Mouse (Mus musculus): ENCODE results near the gene Magi2.
"Not testable (repeated sequence)": the region's sequence is repeated elsewhere in the genome, so short reads cannot be mapped to it uniquely, and the experiment has no call there.

Magi2 gene

DNA sequence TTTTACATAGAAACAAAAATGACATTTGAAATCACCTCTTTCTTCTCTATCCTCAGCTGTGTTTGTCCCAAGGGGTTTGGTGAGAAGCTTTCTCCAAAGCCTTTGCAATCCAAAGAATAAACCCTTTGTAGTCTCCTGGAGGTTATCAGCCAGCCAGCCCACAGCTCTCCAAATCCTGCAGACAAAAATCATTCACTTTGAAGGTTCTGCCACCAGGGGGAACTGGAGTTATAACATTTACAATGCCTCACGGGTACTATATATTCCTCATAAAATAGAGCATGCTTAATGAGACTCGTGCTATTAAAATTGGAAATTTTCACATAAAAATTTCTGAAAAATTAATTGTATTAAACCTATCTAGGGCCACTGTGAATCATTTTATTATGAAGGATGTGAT is 202.5 kb downstream of the Magi2 start:
- no peak for DNase-seq (ENCODE audit: low read depth, low spot score)

DNA sequence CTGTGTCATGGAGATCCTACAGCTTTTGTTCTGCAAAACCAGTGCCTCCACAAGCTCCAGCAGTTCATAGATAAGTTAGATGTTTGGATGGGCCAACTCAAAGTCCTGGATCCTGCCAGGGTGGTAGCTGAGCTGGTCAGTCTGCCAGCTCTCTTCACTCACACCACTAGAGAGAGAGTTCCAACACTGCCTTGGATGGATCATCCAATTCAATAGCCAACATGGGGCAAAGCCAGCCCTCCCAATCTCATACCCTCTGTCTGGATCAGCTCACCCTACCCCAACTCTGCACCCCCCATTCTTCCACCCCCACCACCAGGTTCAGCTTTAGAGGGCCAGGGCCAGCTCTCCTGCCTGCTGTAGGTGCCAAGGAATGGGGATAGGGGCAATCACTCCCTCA is 235.7 kb downstream of the Magi2 start:
- DNase-seq (ENCODE audit: low read depth, low spot score) = no peak

DNA sequence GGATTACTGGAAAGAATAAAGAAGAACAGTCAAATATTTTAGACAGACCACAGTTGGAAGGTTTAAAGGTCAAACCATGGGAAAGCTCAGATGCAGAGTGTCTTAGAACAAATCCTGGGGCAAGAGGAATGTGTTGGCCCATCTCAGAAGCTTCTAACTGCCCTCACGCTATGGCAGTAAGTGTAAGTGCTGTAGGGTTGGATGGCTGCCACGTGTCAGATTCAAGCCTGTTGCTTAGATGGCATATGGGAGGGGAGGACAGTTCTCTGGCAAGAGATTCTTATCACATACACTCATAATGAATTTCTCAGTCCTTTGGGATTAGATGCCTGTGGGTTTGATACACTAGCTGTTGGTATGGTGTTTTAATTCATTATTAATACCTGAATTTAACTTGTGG is 238.5 kb downstream of the Magi2 start:
- DNase-seq (ENCODE audit: low read depth, low spot score) = no peak

DNA sequence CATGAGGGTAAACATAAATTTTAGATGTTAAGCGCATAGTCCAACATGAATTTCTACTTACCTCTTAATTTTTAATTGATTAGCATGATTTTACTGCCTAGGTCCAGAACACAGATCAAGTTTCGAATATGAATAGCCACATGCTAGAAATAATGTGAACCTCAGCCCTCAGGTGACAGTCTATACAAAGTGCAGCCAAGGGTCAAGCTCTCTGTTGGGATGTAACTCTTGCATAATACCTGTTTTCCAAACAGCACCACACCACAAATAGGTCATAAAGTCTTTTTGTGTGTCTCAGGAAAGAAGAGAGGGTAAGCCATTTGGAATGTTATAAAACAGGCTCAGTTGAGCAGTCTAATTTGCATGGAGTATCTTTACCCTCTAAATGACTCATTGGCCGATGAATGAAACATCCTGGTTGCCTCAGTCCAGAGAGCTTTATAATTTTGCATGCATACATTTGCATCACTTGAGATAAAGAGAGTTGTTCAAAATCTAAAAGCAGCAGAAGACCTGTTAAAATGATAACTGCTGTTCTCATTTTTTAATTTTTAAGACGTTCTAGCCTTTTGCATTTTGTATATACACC is 246.1 kb downstream of the Magi2 start:
- DNase-seq (ENCODE audit: low read depth, low spot score) = no peak

DNA sequence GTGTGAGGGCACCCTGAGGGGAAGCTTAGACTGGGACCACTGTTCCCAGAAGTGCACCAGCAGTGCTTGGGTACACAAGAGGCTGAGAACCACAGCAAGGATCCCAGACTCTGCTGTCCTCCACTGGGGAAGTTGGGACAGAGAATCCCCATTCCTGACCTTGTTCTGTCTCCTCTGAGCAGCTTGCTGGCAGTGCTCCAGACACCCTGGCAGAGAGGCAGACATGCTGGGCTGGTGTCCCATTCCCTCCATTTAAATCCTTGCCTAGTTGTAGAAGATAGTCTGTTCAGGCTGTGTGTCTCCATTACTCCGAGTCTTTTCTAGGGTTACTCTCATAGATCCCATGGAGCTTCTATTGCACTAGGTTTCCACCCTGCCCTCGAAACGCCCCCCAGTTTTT is 256.1 kb downstream of the Magi2 start:
- DNase-seq (ENCODE audit: low read depth, low spot score) = no peak

DNA sequence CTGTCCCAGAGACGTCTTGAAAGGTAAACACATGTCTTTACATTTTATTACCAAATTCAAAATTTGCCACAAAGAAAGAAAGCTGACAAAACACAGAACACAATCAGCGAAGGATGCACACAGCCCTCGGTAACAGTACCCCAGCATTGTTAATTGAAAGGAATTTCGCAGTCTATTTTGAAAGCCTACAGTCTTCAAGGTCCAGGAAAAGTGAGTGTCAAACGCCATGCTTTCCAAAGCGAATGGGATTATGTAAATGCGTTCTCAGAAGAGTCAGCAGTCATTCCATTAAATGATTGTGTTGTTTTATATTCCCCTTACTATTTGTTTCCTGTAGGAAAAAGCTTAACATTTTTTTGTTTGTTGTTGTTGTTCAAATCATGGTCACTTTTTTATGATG is 261.1 kb downstream of the Magi2 start:
- no peak for DNase-seq (ENCODE audit: low read depth, low spot score)

DNA sequence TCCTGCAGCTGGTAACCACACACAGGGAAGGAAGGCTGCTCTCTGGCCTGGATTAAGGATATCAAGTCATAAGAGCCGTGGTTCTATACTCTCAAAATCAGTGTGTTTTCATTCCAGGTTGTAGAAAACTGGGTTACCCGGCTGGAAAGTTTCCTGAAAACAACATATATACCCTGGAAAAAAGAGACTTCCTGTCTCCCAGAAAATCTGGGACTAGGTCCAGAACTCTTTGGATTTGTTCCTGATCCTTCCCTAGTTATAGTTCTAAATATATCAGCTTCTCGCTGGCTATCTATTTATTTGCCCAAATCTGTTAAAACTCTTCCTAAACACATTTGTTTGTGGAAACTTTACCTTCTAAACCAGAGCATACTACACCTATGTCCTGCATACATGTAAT is 274.2 kb downstream of the Magi2 start:
- no peak for DNase-seq (ENCODE audit: low read depth, low spot score)

DNA sequence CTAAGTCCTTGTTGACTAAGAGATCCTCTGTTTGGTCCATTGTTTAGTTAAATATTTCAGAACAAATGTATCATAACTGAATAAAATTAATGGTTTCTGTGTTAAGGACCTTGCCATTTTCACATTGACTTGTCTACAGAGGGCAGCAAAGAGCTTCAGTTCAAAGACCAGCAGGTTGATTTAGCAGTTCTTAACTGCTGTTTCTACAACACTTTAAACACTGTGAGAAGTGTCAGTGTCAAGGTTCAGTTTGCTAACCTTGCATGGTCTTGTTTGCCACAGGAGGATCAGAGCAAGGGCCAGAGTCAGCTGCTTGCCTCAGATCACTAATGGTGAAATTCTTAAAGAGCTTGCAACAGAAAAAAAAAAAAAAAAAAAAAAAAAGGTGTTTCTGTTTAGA is 295.3 kb downstream of the Magi2 start:
- no peak for DNase-seq (ENCODE audit: low read depth, low spot score)

DNA sequence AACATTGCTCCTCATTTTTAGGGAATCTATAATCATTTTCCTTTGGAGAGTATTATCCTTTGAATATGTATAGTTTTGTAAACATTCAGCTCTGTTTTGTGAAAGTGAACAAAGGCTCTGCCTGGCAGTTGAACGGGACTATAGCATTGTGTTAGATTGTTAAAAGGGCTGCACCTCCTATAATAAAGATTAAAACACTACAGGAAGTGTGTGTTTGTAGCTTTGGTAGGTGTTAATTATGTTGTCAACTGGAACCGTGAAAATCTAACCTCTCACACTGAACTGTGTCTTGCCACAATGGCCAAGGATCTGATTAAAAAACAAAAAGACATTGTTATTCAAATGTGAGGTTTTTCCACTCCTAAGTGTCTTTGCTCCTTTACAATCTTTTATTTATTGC is 312.5 kb downstream of the Magi2 start:
- no peak for DNase-seq (ENCODE audit: low read depth, low spot score)

DNA sequence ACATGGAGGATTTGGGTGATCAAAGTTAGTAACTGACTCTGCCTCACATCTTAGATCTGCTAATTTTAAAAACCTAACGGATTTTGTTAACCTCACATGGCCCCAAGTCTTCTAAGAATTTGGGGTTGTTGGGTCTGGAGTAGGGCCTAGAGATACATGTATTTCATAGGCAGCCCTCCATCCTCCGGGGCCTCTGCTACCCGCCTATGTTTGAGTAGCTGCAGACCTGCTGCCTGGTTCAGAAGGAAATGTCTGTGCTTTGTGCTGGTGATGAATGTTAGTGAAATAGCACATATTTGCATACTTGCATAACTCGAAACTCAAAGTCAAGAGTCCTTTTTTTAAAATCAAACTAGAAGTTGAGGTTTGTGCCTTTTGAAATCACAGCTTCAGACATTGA is 319.6 kb downstream of the Magi2 start:
- no peak for DNase-seq (ENCODE audit: low read depth, low spot score)

DNA sequence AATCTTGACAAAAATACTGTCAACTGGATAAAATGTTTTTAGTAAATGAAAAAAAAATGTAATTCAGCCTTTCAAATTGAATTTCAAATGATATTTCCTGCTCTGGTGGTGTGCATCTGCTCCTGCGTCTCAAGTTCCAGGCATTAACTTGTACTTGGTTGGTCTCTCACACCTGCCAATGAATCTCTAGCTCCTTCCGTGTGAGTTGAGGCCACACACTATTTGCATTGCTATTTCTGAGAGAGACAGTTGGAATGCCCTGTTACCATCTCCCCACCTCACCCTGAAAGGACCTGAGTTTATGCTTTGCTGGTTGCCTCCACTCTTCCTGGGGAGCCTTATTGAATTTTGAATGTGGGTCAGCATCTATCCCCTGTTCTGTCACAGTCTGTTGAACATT is 320.1 kb downstream of the Magi2 start:
- no peak for DNase-seq (ENCODE audit: low read depth, low spot score)

DNA sequence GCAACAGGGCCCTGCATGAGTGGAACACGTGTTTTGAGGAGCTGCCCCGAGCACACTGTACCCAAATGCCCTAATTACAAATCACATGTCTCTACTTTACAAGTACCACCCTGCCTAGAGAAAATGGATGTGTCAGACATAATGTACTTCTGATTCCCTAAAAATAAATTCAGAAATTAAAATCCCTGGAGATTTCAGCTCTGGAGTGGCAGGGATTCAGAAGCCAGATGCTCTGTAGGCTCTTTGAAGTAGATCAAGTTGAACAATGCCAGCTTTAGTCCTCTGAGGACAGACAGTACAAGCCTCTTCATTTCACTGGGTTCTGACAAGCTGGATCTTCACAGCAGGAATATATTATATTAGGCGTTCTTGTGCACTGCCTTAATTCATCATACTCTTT is 326.7 kb downstream of the Magi2 start:
- DNase-seq (ENCODE audit: low read depth, low spot score) = no peak

DNA sequence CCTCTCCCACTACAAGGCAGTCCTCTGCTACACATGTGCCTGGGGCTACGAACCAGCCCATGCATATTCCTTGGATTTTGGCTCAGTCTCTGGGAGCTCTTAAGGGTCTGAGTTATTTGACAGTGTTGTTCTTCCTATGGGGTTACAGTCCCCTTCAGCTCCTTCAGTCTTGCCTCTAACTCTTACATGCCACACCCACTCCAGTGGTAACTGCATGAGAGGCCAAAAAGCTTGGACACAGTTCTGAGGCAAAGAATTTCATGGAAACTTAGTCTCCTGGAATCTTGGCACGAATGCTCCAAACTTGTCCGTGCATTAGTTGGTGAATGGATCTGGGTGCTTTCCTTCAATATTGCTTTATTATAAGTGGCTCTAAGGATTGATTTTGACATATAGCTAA is 338.8 kb downstream of the Magi2 start:
- no peak for DNase-seq (ENCODE audit: low read depth, low spot score)

DNA sequence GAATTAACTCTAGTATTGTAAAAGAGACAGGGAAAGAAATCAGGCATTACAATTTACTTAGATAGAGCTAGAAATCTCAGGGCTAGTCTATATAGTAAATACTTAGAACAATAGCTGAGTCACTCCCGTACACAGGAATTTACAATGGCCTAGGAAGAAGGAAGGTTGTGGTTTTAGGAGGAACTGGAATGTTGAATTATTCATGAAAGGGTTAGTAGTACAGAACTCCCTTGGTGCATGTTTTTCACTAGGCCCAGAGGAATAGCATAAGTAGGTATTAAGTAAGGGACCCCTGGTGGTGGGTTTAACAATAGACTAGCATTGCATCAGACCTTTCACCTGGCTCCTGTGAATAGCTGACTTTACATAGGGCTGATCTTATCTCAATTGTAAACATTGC is 339.3 kb downstream of the Magi2 start:
- not testable (repeated sequence) for DNase-seq (ENCODE audit: low read depth, low spot score)

DNA sequence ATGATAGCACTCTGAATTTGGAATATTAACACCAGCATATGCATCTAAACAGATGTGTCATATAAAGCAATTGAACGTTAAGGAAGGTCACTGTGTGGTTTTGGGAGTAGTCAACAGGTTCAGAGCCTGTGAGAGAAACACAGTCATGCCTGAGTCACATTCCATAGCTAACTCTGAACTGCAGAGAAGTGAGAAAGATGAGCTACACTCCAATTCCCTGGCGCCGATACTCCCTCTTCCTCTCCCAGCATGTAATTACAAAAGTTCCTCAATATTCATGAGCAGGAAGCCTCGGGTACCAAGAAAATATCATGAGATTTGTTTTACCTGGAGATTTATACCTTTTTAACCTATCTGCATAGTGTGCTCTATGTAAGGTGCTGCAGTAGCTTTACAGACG is 380.9 kb downstream of the Magi2 start:
- DNase-seq (ENCODE audit: low read depth, low spot score) = no peak

DNA sequence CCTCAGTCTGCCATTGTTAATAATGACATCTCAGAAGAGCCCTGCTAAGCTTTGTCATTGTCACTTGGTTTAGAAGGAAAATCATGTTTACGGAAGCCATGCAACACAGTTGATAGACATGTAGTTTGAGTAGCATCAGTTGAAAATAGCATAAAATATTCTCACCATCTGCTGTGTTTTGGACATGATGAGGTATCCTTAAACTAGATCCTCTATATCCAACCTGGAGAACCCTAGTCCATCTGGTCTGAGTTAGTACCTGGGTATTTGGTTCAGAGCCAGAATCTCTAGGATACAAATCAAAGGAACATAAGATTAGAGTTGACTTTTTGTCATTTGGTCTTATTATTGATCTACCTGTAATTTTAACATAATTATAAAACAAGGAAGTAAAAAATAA is 385.0 kb downstream of the Magi2 start:
- no peak for DNase-seq (ENCODE audit: low read depth, low spot score)

DNA sequence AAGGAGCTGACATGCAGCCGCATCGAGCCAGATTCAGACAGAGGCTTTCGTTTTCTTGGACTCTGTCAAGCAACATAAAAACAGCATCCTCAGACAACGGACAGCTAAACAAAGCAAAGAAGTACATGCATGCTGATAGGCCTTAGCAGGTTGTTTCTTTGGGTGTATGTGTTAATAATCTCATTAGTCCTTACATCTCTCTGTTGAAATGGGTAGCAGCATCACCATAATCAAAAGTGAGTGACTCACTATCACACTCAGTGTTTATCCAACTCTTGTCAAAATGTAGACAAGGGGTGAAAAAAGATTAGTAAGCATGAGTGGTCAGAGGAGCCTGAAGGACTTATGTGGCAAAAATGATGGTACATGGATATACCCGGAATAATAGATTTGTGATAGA is 394.8 kb downstream of the Magi2 start:
- DNase-seq (ENCODE audit: low read depth, low spot score) = no peak

DNA sequence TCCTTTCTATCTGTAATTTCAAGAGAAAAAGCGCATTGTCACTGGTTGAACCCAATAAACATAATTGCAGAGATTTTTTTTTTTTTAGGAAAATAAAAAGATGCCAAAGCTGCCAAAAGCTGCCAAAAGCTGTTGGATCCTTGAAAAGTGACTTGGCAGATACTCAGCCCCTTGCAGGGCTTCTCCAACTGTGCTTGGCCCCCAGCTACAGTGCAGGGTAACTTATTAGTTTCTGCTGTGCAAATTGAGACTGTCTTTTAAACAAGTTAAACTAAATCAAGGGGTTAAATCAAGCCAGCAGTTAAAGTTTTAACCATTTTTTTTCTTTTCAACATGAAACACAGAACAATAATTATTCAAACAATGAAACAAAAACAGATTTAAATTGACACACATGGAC is 407.1 kb downstream of the Magi2 start:
- no peak for DNase-seq (ENCODE audit: low read depth, low spot score)

DNA sequence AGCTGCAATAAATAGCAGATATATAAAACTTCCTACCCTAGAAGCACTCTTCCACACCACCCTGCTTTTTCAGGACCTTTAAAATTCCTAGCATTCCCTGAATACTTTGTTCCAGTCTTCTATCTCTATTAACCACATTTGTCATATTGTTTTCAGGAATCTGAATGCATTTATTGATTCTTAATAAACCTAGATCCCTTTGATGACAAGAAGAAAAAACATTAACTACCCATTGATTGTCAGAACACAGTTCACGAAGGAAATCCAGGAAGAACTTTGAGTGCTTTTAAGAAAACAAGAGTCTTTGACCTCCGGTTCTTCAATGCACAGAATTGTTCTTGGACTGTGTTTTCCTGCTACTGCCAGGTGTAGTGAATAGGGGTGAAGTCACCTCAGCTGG is 411.0 kb downstream of the Magi2 start:
- no peak for DNase-seq (ENCODE audit: low read depth, low spot score)

DNA sequence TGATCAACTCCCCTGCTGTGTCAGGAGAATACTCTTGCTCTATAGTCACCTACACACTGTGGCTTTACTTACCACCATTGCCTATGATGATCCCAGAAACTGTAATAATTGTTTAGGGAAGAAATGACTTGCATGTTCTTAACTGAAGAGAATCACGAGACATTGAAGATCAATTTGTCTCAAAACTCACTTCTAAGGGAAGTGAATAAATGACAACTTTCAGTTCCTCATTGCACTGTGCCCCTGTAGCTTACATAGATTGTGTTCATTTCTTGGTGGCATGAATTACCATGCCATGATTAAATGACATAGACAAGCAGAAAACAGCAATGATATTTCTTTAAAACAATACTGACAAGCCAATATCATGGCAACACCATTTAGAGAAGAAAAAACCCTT is 429.1 kb downstream of the Magi2 start:
- no peak for DNase-seq (ENCODE audit: low read depth, low spot score)

DNA sequence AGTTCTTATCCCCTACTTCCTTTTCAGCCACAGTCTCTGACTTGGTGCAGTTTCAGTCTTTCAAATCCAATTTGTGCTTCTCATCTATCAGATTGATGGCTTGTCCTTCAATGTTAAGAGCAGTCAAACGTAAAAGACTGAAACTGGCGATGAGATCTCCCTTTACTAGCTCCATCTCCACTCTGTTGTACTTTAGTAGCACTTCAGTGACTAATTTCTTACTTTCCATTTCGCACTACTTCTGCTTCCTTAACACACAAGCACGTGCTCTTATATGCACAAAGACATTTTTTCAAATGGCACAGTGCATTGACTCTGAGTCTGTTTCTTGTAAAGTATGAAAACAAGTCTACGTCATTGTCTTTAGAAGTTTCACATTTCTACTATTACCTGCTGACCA is 439.6 kb downstream of the Magi2 start:
- no peak for DNase-seq (ENCODE audit: low read depth, low spot score)

DNA sequence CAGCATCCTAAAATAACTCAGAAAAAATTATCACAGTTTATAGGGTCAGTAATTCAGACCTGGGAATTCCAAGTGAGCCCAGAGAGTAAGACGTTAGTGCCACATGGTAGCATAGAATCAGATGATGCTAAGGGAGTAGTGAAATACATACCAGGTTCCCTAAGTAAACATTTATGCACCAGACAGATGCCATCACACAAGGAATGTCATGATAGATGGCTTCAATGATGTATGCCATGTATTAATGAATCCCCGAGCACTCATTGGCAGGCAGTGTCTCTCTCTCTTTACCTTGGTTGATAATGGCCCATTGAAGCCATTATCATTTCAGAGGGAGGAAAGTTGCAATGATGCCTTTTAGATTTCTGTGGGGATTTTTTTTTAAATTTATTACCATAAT is 490.5 kb downstream of the Magi2 start:
- DNase-seq (ENCODE audit: low read depth, low spot score) = no peak

DNA sequence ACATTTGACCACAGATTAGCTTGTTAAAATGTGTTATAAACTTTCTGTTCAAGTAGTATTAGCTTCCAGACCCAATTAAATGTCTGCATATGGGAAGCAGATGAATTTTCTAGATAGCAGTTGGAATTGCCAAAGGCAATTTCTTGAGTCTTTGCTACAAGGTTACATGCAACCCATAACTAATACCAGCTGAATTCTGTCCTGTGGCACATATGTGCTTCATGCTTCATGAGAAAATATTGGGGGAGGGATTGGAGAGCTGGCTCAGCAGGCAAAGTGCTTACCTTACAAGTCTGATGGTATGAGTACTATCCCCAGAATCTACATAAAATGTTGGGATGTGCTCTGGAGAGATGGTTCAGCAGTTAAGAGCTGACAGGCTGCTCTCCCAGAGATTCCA is 499.4 kb downstream of the Magi2 start:
- DNase-seq (ENCODE audit: low read depth, low spot score) = no peak

DNA sequence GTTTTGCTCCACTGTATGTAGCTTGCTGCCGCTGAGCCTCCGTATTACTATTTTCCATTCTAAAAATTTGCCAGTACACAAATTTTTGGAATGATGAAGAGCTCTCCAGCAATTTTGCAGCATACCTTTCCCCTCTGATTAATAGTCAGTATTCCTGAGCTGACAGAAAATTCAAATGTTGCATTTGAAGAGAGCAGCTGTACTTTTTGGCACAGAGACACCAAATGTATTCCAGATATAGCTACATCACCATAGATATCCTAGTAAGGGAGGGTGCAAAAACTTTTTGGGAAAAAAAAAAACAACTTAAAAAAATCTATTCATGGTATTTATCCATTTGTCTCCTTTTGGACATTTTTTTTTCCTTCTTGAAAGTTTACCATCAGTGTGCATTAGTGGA is 518.5 kb downstream of the Magi2 start:
- DNase-seq (ENCODE audit: low read depth, low spot score) = no peak

DNA sequence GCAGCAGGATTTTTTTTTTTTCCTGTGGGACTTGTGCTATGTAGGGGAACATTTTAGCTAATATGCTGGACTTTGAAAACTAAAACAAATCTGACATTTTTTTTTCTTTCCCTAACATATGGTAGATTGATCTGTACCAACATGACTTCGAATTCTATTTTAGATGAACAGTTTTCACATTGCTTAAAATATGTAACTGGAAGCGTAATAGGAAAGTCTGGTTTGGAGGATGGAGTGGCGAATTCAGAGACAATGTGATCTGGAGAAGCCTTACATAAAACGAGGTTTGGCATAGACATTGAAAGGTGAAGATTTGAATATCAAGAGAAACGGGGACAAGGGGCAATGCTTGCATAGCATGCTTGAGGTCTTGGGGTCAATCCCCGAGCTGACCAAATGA is 519.1 kb downstream of the Magi2 start:
- DNase-seq (ENCODE audit: low read depth, low spot score) = no peak

Data from c-Kit-negative CD71-positive TER-119-positive erythroid progenitor cells, embryonic 14.5 days (primary cell).